Mouse (Mus musculus): Measurements from ENCODE around the gene Hydin.

DNA sequence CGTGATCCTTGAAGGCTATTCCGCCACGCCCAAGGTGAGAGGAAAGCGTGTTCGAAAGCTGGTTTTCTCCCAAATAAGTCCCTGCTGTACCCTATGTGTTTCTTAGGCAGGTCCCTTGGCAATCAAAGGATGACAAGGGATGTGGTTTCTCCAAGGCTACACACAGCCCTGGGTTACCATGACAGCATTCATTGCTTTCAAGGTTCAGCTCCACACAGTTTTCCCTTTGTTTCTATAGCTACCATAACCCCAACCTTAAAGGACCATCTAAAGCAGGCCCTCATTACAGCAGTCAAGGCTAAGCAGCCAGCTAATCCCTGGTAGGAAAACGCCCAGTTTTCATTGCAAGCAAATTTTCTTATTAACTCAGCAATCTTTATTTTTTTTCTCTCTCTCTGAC, 183.7 kb downstream of the Hydin start:
- TF ChIP-seq CTCF (IDR thresholded peaks at IDR 0.05 in 2 of 3, conservative IDR thresholded peaks at IDR 0.05 in 1 of 3; ENCODE audit: control insufficient read depth in 1 of 3, insufficient read depth in 1 of 3, low read depth in 2 of 3, low read length in 3 of 3, poor library complexity in 1 of 3, severe bottlenecking in 1 of 3) (no peak), ZC3H11A (IDR thresholded peaks at IDR 0.05; ENCODE audit: low read depth, low read length) (no peak), CHD1 (IDR thresholded peaks at IDR 0.05; ENCODE audit: low read depth, low read length) (no peak), POLR2A (IDR thresholded peaks at IDR 0.05; ENCODE audit: control insufficient read depth in 1 of 2, insufficient read depth in 1 of 2, low read depth in 1 of 2, low read length in 2 of 2, poor library complexity in 1 of 2) (no peak)

All from MEL (cell line).